Mouse (Mus musculus) retina, adult 2 months (tissue): ENCODE measurements around the gene Gm5901.

Experiments used
- DNase-seq: peaks from one replicate; pipeline ENCODE4 v3.0.0-alpha.2; 2012; ENCODE audit warnings: low read depth, low spot score

Gene Gm5901

GRCm38 (mm10) chr7:105404268-105404667, 29.4 kb downstream of the Gm5901 start, which contains the start of gene Cnga4:
Gene Cnga4 (plus strand): TSS chr7:105404568.
- DNase-seq: no peak

GRCm38 (mm10) chr7:105406322-105406721, 31.5 kb downstream of the Gm5901 start:
- DNase-seq: no peak

DNA sequence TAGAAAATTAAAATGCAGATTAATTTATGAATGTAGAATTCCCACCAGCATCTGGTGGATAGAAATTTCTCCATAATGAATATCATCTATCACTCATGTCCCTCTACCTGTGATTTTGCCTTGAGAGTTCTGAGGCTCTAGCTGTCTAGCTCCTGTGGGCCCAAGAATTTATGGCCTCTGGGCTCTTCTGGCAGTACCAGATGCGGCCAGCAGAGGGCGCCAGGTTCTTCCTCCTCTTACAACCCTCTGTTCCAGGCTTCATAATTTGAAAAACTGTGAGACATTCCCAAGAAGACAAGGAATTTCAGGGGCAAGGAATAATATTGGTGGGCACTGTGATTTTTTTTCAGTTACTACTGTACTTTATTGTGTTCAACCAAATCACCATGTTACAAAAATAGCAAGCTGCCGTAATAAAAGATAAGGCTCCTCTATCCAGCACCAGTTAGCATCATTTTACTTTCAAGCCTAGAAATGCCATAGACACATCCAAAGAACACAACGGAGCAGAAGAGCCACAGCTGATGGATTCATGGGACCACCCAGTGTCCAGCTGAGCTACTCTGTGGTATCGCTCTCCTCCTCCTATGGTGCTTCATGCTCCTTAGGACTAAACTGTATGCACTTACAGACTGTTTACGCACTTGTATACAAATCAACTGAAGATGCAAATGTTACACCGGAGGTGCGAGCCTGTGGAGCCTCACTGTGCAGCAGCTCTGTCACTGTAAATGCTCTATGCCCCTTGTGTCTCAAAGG, 37.2 kb downstream of the Gm5901 start:
- DNase-seq: peak; percentile 47

DNA sequence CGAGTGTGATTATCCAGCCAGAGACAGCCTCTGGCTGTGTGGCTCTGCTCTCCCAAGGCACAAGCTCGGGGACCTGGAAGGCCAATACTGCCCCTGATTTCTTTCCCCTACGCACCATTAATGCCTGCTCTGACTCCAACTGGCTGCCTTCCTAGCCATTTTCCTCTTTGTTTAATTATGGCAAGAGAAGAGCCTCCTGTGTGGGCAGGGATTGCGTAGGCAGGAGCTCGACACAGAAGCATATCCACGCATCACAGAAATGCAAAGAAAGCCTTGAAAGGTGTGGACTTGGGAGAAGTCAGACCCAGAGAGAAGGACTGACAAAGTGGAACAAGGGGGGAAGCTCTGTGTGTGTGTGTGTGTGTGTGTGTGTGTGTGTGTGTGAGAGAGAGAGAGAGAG, 39.5 kb downstream of the Gm5901 start:
- DNase-seq: no peak

DNA sequence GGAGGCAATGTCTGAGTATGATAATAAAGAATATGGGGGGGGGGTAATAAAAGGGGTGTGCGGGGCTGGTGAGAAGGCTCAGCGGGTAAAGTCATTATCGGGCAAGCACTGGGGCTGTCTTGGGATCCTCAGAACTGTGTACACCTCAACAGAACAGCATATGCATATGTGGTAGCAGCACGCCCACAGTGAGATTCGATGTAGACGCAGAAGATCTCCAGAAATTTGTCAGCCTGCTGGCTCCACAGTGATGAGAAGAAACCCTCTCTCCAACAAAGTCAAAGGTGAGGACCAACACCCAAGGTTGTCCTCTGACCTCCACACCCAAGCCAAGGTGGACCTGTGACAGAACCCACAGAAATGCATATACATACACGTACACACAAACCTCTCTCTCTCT, 41.7 kb downstream of the Gm5901 start:
- DNase-seq: no peak

DNA sequence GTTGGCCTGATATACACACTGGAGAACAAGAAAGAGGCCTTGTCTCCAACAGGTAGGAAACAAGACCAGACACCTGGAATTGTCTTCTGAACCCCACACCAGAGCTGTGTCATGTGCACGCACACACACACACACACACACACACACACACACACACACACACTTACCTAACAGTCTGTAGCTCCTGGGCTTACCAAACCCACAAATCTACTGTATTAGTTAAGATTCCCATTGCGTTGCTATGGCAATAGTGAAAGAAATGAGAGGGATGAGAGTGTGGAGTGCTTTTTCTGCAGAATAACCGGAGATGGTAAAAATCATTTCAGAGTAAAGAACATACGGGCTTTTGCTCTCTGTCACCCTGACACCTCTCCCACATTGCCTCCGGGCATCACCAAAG, 43.3 kb downstream of the Gm5901 start:
- no peak for DNase-seq

DNA sequence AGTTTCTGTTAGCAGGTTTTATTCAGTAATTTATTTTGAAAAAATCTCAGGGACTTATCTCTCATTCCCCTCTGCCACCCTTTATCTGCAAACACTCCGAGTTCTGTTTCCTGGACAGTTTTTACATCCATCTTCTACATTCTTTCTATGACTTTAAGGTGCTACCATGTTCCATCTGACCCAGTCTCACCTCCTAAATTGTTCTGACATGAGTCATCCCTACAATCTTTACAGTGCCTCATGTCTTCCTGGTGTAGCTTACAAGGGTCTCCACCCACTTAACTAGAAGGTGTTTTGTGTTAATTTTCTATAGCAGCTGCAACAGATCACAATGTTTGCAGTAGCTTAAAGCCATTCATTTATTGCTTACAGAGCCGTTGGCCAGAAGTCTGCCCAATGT, 46.1 kb downstream of the Gm5901 start:
- DNase-seq: no peak

DNA sequence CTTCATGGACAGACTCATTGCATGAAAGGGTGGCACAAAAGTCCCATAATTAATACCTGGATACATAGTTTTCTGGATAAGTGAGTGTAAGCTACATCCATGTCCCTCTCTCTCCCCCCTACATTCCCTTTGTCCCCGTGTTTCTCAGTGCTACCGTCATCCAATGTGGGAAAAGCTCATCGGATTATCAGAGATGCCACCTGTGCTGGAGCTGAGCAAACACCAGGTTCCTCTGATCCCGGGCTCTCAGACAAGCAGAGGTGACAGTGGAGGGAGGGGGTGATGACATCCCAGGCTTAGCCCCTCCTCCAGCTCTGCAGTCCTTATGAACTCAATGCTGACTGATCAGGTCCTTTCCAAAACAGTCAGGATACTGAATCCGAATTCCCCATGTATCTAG, 49.5 kb downstream of the Gm5901 start:
- DNase-seq: peak; percentile 59

GRCm38 (mm10) chr7:105425424-105426043, 50.7 kb downstream of the Gm5901 start, which contains the start of gene Cckbr:
Gene Cckbr (plus strand): TSS chr7:105425731.
- DNase-seq: no peak

DNA sequence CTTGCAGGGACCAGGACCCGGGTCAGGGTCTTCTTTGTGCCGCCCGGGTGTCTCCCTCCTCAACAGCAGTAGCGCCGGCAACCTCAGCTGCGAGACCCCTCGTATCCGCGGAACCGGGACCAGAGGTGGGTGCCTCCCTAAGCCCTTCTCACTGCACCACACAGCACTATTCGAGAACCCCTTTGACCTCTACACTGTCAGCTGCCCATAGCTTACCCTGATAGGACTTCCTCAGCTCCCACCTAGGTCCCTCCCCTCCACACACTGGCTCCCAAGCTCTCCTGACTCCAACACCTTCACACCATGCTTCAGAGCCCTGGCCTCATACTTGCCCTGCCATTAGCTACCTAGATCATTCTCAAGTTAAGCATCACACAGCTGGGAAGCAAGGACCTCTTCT, 51.2 kb downstream of the Gm5901 start:
- DNase-seq: no peak
